Mouse (Mus musculus) thymus, postnatal 10 days (tissue): ENCODE measurements around the gene D17Wsu92e.
A peak's percentile ranks its signal among the peaks of the same experiment; 100 is the strongest.

Experiments
- DNase-seq, 2 experiments: peaks; one replicate each; pipeline ENCODE4 v3.0.0; 2021; ENCODE audit warnings: low spot score in 2 of 2

D17Wsu92e gene

GRCm38 (mm10) chr17:27821407-27822338 is 1.2 kb upstream of the D17Wsu92e start:
- DNase-seq: peak in 1 of 2 experiments; percentile 20

GRCm38 (mm10) chr17:27819971-27820567 is 379 bp downstream of the D17Wsu92e start:
- peak; percentile 52 to 57 for DNase-seq

GRCm38 (mm10) chr17:27819521-27819970 is 902 bp downstream of the D17Wsu92e start:
- peak in 1 of 2 experiments; percentile 15 for DNase-seq

- no peak for DNase-seq
These were observed 1.4 kb downstream of the D17Wsu92e start for GRCm38 (mm10) chr17:27819011-27819410.

GRCm38 (mm10) chr17:27814606-27815005 is 5.8 kb downstream of the D17Wsu92e start:
- no peak for DNase-seq

- DNase-seq: no peak
These were observed 8.5 kb downstream of the D17Wsu92e start for GRCm38 (mm10) chr17:27811980-27812379.

- DNase-seq: no peak
These were observed 9.7 kb downstream of the D17Wsu92e start for GRCm38 (mm10) chr17:27810569-27811331.

GRCm38 (mm10) chr17:27807542-27808078 is 12.8 kb downstream of the D17Wsu92e start:
- DNase-seq: no peak

GRCm38 (mm10) chr17:27804803-27805770 is 15.4 kb downstream of the D17Wsu92e start:
- DNase-seq: no peak

GRCm38 (mm10) chr17:27804156-27804690 is 16.2 kb downstream of the D17Wsu92e start:
- no peak for DNase-seq

GRCm38 (mm10) chr17:27803752-27804151 is 16.7 kb downstream of the D17Wsu92e start:
- no peak for DNase-seq

GRCm38 (mm10) chr17:27800710-27801648 is 19.5 kb downstream of the D17Wsu92e start:
- DNase-seq: no peak

- DNase-seq: peak; percentile 10 to 29
These were observed 20.5 kb downstream of the D17Wsu92e start for GRCm38 (mm10) chr17:27799771-27800584.

- no peak for DNase-seq
These were observed 23.0 kb downstream of the D17Wsu92e start for GRCm38 (mm10) chr17:27797341-27797872.

GRCm38 (mm10) chr17:27796780-27797179 is 23.7 kb downstream of the D17Wsu92e start:
- DNase-seq: no peak

- DNase-seq: no peak
These were observed 27.3 kb downstream of the D17Wsu92e start for GRCm38 (mm10) chr17:27793144-27793543.

GRCm38 (mm10) chr17:27792516-27792915 is 27.9 kb downstream of the D17Wsu92e start:
- DNase-seq: no peak

- no peak for DNase-seq
These were observed 28.9 kb downstream of the D17Wsu92e start for GRCm38 (mm10) chr17:27791556-27791955.
